Mouse (Mus musculus): ENCODE results near the gene Ccdc107. TPM values are rescaled to one million over a fixed set of nuclear protein-coding genes. Genes with fewer than 3 reads are reported as not detected.
A peak's percentile ranks its signal among the peaks of the same experiment; 100 is the strongest.

Ccdc107 gene
- total RNA-seq, 2 experiments from 2014 or later, result 44.3 TPM

DNA sequence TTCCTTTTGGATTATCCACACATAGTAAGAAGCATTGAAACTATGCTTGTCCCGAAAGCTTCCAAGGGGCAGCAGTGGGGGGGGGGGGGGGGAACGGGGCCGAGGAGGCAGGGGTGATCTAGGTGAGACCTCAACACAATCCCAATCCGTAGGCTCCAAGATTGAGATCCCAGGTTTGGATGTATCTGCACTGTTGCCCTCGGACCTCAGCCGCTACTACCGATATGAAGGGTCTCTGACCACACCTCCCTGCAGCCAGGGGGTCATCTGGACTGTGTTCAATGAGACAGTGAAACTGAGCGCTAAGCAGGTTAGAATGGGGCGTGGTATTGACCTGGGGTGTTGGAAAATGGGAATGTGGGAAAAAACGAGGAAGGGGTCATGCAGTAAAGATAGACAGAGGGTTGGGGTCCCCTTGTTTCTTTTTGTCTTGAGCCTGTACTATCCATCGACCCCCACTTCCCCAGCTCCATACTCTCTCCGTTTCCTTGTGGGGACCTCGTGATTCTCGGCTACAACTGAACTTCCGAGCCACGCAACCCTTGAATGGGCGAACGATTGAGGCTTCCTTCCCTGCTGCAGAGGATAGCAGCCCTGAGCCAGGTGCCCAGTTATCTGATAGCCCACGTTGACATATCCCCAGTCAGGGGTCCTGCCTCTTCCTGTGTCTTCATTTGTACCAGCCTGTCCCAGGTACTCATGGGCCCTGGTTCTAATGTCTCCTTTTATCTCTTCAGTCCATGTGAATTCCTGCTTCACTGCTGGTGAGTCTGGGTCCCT, 19.2 kb downstream of the Ccdc107 start:
- DNase-seq (ENCODE audit: low spot score in 2 of 2), result no peak

DNA sequence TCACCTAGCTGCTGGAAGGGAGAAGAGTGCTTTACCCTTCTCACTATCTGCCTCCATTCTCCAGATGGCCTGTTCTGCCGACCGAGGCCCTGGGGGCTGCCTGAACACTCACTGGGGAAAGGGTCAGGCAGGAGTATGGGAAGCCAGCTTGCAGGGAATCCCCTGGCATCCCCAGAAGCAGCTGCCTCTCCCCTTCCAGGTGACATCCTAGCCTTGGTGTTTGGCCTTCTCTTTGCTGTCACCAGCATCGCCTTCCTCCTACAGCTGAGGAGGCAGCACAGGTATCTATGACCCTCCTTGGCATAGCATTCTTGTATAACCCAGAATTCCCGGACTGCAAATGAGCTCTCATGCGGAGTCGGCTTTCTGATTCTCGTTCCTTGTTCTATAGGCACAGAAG, 20.0 kb downstream of the Ccdc107 start:
- DNase-seq (ENCODE audit: low spot score in 2 of 2), result no peak

DNA sequence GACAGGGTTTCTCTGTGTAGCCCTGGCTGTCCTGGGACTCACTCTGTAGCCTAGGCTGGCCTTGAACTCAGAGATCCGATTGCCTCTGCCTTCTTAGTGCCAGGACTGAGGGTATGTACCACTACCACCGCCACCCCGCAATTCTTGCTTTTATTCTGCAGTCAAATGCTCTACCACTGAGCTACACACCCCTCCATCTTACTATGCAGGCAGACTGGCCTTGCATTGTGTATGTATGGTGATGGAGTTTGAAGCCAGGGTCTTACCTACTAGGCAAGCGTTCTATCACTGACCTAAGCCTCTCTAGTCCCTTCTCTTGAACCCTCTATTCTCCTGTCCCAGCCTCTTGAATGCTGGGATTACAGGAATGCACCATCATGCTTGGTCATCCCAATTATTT, 20.6 kb downstream of the Ccdc107 start:
- no peak for DNase-seq (ENCODE audit: low spot score in 2 of 2)

DNA sequence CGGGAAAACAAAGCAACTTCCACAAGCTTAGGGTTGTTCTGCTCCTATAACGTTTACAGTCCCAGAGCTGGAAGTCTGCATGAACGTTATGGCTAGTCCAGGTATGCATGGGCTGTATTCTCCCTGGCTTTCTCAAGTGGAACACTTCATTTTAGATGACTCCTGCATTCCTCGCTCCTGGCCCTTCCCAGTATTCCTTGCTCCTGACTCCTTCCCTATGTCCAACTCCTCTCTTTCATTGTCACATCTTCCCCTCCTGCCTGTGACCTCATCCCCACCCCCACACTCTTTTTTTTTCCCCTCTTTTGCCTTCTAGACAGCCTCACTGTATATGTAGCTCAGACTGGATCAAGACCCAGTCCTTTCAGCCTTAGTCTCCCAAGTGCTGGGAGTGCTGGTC, 21.1 kb downstream of the Ccdc107 start:
- DNase-seq (ENCODE audit: low spot score in 2 of 2), result no peak

DNA sequence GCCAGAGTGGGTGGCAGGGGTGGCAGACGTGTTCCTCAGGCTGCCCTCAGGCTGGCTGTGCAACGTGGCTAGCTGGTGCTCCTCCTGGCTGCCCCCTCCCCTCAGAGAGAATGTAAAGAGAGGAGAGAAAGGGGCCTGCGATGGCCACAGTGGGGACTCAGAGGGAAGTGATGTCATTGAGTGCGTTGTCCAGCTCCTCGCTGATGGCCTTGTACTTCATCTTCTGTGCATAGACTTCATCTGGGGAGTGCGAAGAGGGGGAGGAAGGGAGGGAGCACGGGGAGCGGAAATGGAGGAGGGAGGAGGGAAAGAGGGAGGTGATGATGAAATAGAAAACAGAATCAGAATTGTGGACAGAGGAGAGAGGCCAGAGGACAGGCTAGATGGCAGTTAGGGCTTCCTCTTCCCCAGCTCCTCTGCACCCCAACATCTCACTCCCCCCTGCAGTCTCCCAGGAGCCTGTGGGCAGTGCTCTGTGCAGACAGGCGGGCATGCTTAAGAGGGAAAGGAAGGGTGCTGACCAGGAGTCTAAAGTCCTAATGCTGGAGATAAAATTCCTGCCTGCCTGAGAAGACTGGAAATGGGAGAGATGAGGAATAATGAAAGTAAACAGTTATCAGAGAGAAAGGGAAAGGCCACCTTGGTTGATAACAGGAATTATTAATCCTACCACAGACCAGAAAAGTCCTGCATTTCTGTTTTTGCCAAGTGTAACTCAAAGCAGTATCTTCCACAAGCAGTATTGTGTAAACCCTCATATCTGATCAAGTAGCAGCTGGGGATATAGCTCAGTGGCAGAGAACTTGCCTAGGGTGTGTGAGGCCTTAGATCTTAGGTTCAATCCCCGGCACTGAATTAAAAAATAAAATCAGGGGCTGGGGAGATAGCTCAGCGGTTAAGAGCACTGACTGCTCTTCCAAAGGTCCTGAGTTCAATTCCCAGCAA, 23.3 kb downstream of the Ccdc107 start:
- no peak for DNase-seq (ENCODE audit: low spot score in 2 of 2)

DNA sequence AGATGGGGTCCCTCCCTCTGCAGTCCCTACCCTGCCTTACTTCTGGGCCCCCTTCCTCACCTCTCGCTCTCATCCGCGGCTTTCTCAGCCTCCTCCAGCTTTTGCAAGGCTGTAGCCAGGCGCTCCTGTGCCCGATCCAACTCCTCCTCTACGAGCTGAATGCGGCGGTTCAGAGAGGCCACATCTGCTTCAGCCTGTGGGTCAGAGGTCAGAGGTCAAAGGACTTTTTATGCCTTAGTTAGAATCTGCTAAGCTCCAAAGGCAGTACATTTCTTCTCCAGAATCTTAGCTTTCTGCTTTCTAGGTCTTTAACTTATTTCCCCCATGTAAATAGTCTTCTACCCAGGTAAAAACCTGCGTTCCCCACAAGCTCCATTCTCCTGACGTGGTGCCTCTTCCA, 26.9 kb downstream of the Ccdc107 start:
- no peak for DNase-seq (ENCODE audit: low spot score in 2 of 2)

DNA sequence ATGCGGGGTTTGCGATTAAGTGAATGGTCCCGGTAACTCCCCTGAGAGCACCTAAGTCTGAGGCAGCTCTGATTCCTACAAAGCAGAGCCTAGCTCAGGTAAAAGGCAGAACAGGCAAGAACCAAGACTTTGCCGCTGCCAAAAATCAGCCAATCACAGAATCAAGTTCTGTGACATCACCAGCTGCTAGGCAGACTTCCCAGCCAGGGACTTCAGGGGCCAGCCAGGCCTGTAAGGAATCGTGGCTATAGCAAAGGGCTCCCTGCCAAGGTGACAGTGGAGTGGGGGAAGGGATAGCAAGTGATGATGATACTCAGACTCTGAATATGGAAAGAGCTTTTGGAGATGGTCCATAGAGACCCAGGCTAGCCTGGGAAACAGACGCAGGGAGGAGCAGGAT, 27.3 kb downstream of the Ccdc107 start:
- DNase-seq (ENCODE audit: low spot score in 2 of 2), result peak; percentile 74 to 75

DNA sequence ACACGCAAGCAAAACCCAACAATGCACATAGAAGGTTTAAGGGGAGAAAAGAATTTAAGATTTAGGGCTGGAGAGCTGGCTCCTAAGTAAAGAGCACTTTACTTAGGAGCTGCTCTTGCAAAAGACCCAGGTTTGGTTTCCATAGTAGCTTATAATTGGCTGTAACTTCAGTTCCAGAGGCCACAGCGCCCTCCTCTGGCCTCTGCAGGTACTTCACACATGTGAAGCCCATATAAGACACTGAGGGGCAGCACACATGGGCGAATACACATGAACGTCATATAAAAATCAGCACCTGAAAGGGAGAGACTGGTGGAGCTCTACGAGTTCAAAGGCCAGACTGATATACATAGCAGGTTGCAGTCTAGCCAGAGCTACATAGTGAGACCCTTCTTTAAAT, 35.2 kb downstream of the Ccdc107 start:
- no peak for DNase-seq (ENCODE audit: low spot score in 2 of 2)

DNA sequence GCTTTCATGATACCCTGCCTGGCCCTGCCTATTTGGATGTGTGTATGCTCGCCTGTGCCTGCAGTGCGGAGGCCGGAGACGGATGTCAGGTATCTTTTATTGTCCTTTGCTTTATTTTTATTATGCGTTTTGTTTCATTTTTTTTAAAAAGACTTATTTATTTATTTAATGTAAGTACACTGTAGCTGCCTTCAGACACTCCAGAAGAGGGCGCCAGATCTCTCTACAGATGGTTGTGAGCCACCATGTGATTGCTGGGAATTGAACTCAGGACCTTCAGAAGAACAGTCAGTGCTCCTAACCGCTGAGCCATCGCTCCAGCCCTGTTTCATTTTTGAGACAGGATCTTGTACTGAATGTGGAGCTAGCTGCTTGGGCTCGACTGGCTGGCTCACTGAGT, 35.8 kb downstream of the Ccdc107 start:
- DNase-seq (ENCODE audit: low spot score in 2 of 2), result no peak

DNA sequence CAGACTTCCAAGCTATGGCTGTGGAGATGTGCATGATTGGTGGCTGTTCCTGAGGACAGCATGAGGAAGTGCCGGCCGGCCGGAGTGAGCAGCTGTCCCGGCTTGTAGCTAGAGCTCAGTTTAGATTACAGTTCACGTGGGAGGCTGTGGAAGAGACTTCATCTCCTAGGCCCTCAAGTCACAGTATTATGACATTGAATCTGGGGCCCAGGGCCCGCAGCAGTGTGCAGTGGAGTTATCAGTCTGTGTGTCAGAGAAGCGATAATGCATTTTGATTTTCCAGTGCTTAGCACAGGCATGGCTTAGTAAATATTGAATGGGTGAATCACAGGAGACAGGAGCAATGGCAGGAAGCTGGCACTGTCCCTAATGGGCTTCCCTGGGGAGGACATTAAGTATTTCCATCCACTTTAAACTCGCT, 37.4 kb downstream of the Ccdc107 start:
- no peak for DNase-seq (ENCODE audit: low spot score in 2 of 2)

DNA sequence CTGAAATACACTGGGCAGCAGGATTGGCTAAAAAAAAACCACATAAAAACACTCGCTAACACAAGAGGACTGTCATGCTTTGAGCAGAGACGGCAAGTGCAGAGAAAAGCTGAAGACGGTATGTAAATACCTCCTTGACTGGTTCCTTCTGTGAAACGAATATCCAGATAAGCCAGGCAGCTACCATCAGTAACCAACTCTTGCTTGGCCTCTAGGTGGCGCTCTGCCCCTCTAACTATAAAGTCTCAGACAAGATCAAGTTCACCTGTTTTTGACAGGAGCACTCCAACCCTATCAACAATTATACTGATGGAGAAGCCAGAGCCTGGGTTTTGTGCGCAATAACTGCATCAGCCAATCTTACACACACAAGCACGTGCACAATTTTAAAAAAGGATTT, 37.9 kb downstream of the Ccdc107 start:
- peak in 1 of 2 experiments; percentile 71 for DNase-seq (ENCODE audit: low spot score in 2 of 2)

DNA sequence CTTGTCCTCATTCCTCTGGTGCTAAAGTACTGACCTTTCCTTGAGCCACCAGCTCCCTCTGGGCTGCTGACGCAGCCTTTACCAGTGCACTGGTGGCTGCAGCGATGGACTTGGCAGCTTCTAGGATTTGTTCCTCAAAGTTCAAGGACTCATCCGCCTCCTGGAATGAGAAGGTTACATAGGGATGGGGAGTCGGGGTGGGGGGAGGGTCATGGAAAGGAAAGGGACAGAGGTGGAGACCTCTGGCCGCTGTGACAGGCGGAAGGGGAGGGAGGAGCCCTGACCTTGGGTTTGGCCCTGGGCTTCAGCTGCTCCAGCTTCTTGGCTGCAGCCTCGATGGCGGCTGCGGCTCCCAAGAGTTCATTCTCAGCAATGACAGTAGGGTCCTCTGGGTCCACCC, 40.6 kb downstream of the Ccdc107 start:
- DNase-seq (ENCODE audit: low spot score in 2 of 2), result no peak

DNA sequence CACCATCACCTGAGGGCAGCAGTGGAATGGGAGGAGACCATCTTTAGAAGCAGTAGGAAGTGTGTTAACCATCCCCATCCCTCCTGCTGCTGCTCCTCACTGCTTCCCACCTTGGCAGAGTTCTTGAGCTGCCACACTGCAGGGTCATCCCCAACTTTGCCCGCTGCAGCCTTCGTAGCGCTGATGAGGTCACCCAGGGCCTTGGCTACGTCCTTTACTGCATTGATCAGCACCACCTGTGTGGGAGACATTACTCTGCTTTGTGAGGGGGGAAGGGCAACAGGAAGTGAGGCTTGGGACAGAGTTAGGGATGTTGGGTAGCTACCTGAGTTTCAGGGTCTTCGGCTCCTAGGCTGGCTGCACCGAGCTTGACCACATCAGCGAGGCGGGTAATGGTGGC, 42.9 kb downstream of the Ccdc107 start:
- DNase-seq (ENCODE audit: low spot score in 2 of 2), result no peak

DNA sequence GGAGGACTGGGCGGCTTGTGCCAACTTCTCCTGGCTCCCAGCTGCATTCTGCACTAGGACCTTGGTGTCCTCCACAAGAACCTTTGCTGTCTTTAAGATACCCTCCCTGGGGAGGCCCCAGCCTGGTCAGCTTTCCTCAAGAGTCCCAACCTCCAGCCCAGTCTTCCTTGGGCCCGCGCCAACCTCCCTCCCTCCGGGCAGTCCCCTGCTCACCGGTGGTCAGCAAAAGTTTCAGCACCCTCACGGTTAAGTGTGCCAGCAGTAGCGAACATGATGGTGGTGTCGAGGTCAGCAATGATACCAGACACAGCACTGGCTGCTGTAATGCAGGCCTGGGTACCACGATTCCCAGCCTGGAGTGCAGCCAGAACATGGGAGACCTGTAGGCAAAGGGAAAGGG, 43.3 kb downstream of the Ccdc107 start:
- no peak for DNase-seq (ENCODE audit: low spot score in 2 of 2)

DNA sequence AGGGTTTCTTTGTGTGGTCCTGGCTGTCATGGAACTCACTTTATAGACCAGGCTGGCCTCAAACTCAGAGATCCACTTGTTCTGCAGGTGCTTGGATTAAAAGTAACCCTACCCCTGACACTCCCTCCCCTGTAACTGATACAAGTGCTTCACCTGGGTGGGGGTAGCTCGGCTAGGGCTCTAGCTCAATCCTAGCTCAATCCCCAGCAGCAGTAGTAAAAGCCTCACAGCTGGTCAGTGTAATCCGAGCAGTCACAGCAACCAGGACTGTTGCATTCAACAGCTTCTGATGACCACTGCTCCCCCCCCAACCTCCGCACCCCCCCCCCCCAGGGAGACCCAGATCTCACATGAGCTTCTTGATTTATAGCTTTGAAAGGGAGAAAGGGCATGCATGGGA, 49.3 kb downstream of the Ccdc107 start:
- no peak for DNase-seq (ENCODE audit: low spot score in 2 of 2)

Other genes with a start within 250 kb of the Ccdc107 start
- gene Atp8b5, start 225.7 kb upstream of the Ccdc107 start, total RNA-seq (2021), result under 1 TPM; 0.68 to 0.90 TPM
- gene Rusc2, start 110.9 kb upstream of the Ccdc107 start, total RNA-seq (2021), result 10 to 100 TPM; 29.7 to 34.5 TPM
- under 1 TPM in 1 of 2 experiments, not detected in 1; 0.25 TPM for gene Fam166b, start 63.8 kb upstream of the Ccdc107 start, total RNA-seq (2021)
- 10 to 100 TPM; 57.3 to 60.5 TPM for gene Tesk1, start 51.0 kb upstream of the Ccdc107 start, total RNA-seq (2021)
- 1 to 10 TPM in 1 of 2 experiments, under 1 TPM in 1; 0.95 to 2.1 TPM for gene Cd72, start 38.3 kb upstream of the Ccdc107 start, total RNA-seq (2021)
- not detected for gene Sit1, start 9.2 kb upstream of the Ccdc107 start, total RNA-seq (2021)
- gene Arhgef39, start 6.8 kb downstream of the Ccdc107 start, total RNA-seq (2021), result 10 to 100 TPM; 11.3 to 15.0 TPM
- gene Car9, start 14.1 kb downstream of the Ccdc107 start, total RNA-seq (2021), result 1 to 10 TPM; 1.4 to 1.5 TPM
- gene Tpm2, start 30.9 kb downstream of the Ccdc107 start, total RNA-seq (2021), result 100 to 1,000 TPM; 135 to 293 TPM
- 100 to 1,000 TPM; 130 to 160 TPM for gene Creb3, start 69.4 kb downstream of the Ccdc107 start, total RNA-seq (2021)
- gene Tln1, start 69.8 kb downstream of the Ccdc107 start, total RNA-seq (2021), result 100 to 1,000 TPM; 209 to 246 TPM
- 10 to 100 TPM; 65.3 to 68.5 TPM for gene Rgp1, start 85.8 kb downstream of the Ccdc107 start, total RNA-seq (2021)
- gene Gba2, start 86.0 kb downstream of the Ccdc107 start, total RNA-seq (2021), result 10 to 100 TPM; 17.8 to 18.2 TPM
- gene Msmp, start 91.6 kb downstream of the Ccdc107 start, total RNA-seq (2021), result 1 to 10 TPM; 1.4 to 2.2 TPM
- 10 to 100 TPM; 43.0 to 47.5 TPM for gene Npr2, start 139.0 kb downstream of the Ccdc107 start, total RNA-seq (2021)
- 1 to 10 TPM; 1.2 to 1.4 TPM for gene Spag8, start 160.7 kb downstream of the Ccdc107 start, total RNA-seq (2021)
- gene Hint2, start 163.6 kb downstream of the Ccdc107 start, total RNA-seq (2021), result 10 to 100 TPM; 76.5 to 83.8 TPM
- gene Tmem8b, start 176.1 kb downstream of the Ccdc107 start, total RNA-seq (2021), result 10 to 100 TPM; 11.3 to 11.6 TPM
- gene Fam221b, start 176.2 kb downstream of the Ccdc107 start, total RNA-seq (2021), result under 1 TPM; 0.31 to 0.62 TPM
- gene Olfr70, start 207.9 kb downstream of the Ccdc107 start, total RNA-seq (2021), result not detected
- not detected for gene Olfr71, start 217.4 kb downstream of the Ccdc107 start, total RNA-seq (2021)
- 1 to 10 TPM; 2.4 to 3.6 TPM for gene Hrct1, start 234.3 kb downstream of the Ccdc107 start, total RNA-seq (2021)
- gene Spaar, start 237.1 kb downstream of the Ccdc107 start, total RNA-seq (2021), result 1 to 10 TPM; 1.4 to 2.0 TPM

Data from adrenal gland, postnatal 4 days (tissue).